Comparison of ENCODE assay signal across 17 mouse cellular contexts in genomic region chr8:123692165-123692962, GRCm38 (mm10).
"Had no signal": no experiment of that assay in that cellular context is flagged by ENCODE, and none has a peak within 500 bp of the region (broad histone marks: within the 10 kb centered on the region; RNA-seq: fewer than 3 reads in every experiment).

No protein-coding gene starts in this region.

- DNase-seq: kidney, adult 18-20 months; kidney, postnatal 10 days; kidney, postnatal 4 days; liver; lung, adult 2 months; lung, postnatal 14 days; right cerebral cortex, adult 18-20 months; right cerebral cortex, postnatal 25 days; thymus, adult 18-20 months; thymus, postnatal 14 days had no signal

- H3K36me3 ChIP-seq: limb, embryonic 12.5 days; midbrain, embryonic 12.5 days; neural tube, embryonic 15.5 days had no signal

- H3K4me1 ChIP-seq: megakaryocyte, embryonic 14.5 days; midbrain, embryonic 12.5 days; neural tube, embryonic 15.5 days had no signal

- H3K9me3 ChIP-seq: limb, embryonic 12.5 days; midbrain, embryonic 12.5 days; neural tube, embryonic 15.5 days had no signal

- H3K9ac ChIP-seq: limb, embryonic 12.5 days; liver, embryonic 14.5 days; midbrain, embryonic 12.5 days; neural tube, embryonic 15.5 days had no signal

- H3K27me3 ChIP-seq: neural tube, embryonic 15.5 days had no signal

- H3K27ac ChIP-seq: left cerebral cortex, adult 2 months; limb, embryonic 12.5 days; liver, embryonic 14.5 days; macrophage; midbrain, embryonic 12.5 days; neural tube, embryonic 15.5 days had no signal

- H3K4me2 ChIP-seq: limb, embryonic 12.5 days; midbrain, embryonic 12.5 days; neural tube, embryonic 15.5 days had no signal

- H3K4me3 ChIP-seq: left cerebral cortex, adult 2 months; limb, embryonic 12.5 days; megakaryocyte, embryonic 14.5 days; midbrain, embryonic 12.5 days; neural tube, embryonic 15.5 days had no signal
